Mouse (Mus musculus) telencephalon, adult 2 months (tissue): ENCODE data around the gene Arhgap18.

Experiments
- DNase-seq: peaks from one replicate; pipeline ENCODE4 v3.0.0-alpha.2; 2011; ENCODE audit warnings: low read depth, low spot score

The Arhgap18 gene

DNA sequence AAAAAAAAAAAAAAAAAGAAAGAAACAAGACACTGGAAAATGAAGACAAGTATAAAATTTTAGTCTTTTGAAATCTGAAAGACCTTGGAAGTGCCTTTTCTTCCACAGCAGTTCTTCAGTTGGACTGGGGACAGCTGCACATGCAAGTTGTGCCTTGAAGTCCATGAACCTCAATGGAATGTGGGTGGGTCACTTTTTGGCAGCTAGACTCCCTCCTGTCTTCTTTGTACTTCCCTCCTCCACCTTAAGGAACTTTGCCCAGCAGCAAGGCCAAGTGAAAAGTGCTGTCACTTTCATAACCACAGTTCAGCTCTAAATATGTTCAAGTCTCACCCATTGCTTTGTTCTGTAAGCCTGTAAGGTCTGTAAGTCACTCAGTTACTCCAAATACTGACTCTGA is 23.2 kb downstream of the Arhgap18 start:
- DNase-seq, result no peak

DNA sequence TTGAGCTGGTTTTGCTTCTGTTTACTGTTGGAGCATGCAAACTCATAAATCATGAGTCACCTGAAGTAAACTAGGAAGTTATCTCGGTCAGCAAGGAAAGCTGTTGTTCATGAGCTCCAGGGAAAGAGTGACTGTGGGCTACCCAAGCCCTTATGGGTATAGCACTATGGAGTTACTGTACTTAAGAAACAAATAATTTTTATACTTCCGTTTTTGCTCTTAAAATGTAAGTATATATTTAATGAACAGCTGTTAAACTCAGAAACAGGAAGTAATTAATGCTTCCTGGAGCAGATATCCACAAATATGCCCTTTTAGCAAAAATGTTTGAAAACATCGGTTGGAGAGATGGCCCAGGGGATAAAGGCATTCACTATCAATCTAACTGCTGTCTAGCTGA is 27.4 kb downstream of the Arhgap18 start:
- no peak for DNase-seq

DNA sequence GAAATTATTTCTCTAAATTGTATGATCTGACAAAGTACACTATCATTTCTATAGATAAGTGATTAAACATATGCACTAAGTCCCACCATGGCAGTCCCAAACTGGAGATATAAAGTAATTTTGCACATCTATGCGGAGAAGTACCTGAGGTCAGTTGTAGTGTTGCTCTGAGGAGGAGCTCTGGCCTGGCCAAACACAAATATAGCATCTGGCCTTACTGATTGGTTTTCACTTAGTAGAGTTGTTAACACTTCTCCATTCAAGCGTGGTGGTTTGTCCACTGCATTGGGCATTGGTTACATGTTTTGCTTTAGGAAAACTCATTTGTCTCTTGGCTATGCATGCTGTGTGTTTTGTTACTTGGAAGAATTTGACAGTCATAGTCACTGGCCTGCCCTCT is 36.5 kb downstream of the Arhgap18 start:
- no peak for DNase-seq

DNA sequence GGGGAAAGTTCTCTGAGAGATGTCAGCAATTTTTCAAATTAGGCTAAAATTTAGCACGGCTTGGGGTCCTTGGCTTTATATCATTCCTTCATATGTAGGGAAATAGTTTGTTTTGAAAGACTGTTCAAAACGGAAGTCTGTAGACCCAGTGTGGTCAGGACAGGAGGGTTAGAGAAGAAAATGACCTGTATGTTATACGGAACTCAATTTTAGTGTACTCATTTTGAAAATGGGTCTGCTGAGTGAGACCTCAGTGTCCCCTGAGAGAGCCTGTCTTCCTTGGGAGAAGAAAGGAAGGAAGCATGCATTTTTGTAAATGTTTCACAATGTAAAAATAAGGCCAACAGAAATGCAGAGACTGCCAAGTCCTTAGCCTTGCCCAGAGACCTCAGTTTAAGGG is 38.6 kb downstream of the Arhgap18 start:
- no peak for DNase-seq

DNA sequence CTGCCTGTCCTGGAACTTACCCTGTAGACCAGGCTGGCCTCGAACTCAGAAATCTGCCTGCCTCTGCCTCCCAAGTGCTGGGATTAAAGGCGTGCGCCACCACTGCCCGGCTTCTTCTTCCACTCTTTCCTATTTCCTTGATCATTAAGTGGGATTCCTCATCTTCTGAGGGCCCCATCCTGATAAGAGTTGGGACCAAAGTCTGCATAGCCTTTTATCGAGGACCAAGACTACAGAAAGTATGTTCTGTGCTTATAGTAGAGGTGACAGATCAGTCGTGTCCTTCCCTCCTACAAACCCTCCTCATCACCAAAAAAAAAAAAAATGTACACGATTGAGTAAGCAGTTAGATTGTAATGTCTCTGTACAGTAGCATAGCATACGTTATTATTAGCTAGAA is 39.8 kb downstream of the Arhgap18 start:
- DNase-seq, result no peak

DNA sequence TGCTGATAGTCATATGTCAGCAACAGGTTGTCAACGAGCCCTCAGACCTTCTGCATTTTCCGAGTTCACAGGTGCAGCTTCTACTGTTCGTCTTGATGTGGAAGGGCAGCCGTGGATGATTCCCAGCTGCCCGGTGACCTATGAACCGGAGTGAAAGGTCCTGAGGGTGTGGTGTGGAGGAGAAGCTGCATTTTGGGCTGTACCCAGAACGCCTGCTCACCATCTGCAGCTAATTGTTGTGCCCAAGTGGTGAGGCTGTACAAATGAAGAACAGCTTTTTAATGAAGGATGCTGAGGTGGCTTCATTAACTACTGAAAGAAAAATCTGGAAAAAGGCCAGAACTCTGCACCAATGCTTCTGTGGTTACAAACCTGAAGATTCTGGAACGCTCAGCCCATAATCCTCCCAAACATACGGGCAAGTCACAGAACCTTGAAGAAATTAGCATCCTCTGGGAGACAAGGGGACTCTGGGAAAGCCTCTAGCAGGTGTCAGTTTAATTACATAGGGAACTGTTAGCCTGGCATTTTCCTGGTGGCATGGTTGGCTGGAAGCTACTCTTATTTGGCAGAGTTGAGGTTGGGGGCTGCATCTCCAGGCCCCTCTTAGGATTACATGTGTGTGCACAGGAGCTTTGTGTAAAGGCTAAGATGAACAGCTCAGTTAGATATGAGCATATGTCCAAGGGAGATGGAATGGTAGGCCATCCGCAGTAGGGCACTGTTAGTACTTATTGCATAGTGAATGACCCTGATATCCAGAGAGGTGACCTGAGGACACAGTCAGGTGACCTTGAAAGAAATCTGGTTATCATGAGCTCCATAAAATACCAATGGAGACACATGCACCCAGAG is 43.4 kb downstream of the Arhgap18 start:
- no peak for DNase-seq

DNA sequence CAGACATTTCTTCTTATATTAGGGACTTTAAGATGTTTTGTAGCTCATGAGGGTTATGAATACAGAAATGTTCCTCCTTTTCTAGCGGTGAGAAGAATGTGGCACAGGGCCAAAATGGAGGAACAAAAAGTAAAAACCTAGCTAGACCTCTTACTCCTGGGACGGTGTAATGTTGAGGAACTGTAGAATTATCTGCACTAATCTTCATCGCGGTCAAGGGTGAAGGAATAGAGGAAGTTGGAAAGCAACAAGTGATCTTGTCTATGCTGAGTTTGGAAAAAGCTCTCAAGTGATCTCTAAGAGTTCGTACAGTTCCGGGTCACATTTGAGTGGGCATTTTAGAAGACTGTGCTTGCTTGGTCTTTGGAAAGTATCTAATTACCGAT is 44.1 kb downstream of the Arhgap18 start:
- no peak for DNase-seq

DNA sequence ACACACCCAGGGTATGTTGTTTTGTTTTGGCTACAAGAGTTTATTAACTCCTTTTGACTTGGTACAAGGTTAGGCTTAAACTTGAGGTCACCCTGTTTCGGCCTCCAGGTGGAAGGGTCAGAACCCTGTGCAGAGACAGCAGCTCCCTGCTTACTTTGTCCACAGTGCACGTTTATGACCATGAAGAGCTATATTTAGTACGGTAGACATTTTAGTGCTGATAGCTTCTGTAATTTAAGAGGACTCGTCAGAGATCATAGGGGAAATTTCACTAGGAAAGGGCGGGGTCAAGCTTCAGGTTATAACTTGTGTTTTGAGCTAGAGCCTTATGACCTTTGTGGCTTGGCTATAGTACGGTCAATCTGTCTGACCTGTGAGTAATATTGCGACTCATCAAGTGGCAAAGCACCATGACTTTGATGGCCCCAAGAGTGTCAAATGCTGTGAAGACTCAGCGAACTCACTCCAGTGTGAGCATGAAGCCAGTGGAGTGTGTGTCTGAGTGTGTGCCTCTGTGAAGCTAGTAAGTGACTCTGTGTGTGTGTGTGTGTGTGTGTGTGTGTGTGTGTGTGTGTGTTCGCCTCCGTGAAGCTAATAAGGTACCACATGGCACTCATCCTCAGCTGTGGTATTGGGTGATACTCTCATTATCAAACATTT is 45.7 kb downstream of the Arhgap18 start:
- DNase-seq, result no peak

DNA sequence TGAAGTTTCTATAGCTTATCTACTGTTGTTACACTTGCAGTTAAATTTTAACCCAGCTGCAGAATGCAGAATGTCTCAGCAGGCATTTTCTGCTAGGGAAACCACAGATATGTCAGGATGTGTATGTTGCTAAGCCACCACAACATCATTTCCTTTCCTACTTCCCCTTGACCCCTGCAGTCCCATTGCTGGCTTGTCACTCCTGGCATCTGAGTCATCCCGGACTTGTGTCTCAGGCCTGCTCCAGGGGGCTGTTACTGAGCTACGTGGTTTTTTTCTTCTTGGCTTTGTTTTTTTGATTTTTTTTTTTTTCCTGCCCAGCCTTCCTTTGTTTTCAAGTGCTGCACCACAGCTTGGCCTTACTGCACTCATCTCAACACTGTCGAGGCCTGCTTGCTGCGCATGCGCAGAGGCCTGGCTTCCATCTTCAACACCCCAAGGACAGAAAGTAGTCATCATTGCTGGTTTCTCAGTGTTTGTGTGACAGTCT is 46.4 kb downstream of the Arhgap18 start:
- DNase-seq, result no peak

DNA sequence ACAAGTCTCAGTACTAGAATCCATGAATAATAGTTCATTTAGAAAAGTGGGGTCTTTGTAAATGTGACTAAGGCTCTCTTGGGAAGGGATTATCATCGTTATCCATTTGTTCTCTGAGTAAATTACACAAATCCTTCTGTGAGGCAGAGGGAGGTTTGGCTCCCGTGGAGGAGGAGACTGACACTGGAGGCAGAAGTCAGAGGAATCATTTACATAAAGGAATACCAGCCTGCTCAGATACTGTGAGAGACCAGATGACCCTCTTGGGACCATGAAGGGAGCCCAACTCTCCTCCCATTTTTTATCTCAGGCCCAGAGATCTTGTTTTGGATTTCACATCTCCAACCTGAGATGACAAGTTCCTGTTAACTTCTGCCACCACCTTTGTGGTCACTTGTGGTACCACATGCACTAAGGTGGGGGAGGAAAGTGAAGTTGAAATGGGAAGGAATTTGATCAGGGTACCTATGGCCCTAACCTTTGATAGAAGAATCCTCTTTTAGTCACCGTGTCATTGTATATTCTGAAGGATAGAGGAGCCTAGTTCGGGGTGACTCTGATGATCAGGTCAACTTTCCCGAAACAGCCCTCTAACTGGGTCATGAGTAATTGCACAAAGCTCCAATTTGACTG is 51.2 kb downstream of the Arhgap18 start:
- no peak for DNase-seq

DNA sequence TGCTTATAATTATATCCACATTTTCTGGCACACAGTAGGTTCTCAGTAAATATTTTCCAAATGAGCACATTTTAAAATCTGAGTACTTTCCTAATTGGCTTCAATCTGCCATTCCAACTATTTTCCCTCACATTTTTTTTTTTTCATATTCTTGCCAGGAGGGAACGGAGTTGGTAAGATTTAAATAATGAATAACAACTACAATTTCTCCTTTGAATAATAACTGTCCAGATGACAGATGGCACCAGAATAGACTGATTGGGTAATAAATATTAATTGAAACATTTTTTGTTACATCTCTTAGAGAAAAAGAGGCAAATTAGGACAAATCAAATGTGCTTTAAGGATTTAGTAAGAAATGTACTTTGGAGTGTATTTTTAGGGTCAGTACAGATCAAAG is 51.8 kb downstream of the Arhgap18 start:
- DNase-seq, result no peak

DNA sequence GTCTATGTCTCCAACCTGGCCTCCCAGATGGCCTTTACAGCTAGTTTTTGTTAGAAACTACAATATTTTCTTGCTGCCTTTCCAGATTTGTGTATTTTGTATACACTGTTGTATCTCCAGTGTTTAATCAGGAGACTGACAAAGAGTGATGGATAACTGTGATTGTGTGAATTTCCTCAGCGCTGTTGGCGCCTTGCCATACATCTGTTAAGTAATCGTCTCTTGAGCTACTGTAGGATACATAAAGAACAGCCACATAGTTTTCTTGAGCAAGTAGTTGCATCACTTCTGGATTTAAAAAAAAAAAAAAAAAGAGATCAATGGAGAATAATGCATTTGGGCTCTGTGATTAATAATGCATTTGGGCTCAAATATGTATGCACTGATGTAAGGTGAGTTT is 52.9 kb downstream of the Arhgap18 start:
- no peak for DNase-seq

DNA sequence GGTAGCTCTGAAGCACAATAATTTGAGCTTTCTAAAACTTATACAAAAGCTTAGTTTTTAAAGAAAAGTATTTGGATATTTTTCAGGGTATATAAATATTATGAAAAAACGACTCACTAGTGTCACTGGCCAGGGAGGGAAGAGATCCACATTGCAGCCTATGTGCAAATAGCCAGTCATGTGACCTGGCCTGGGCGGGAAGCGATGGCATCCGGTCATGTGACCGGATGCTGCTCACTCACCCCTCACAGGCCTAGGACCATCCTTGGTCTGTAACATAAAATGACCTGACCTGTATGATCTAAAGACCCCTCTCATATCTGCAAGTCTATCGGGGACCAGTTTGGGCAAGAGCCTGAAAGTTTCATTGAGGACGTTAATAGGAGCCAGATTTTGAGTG is 56.8 kb downstream of the Arhgap18 start:
- DNase-seq, result no peak

DNA sequence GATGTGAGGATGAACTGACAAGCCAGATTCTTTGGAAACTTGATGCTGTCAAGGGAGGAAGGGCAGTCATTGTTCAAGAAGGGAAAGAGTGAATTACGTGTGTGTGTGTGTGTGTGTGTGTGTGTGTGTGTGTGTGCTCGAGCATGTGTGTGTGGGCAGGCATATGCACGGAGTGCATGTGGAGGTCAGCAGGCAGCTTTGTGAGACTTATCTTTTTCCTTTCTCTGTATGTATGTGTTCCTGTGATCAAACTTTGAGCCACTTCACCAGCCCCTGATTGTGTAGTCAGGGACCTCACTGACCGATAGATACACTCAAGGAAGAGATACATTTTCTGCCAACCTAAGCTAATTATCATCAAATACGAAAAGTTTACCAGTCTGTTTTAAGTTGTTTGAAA is 57.6 kb downstream of the Arhgap18 start:
- no peak for DNase-seq

DNA sequence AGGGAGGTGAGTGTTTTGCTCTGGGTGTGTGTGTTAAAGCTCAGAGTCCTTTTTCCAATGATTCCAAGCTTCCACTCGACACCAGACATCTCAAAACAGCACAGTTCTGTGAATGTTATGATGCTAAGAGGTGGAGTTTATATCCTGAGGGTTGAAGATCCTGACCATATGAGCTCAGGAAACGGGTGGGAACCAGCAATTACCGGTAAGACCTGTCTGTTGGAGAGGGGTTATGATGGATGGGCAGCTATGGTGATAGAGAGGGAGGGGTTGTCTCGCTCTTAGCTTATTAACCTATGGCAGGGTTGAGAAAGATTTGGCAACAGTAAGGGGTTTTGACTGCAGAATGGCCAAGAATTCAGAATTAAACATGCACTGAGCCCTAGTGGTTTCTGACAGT is 58.1 kb downstream of the Arhgap18 start:
- no peak for DNase-seq

DNA sequence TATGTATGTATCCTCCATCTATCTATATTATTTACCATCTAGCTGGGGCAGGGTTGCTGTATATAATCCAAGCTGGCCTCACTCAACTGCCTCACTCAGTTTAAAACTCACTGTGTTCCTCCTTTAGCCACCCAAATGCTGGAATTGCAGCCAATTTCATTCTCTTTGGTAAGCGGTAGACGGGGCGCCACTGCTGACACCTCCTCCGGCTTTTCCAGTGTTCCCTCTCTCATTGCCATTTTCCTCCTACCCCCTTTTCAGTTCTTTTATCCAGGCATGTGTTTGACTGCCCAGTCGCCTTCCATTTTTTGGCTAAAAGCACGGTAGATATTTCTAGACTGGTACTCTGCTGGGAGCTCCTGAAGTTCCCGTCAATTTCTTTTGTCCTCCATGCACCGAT is 62.4 kb downstream of the Arhgap18 start:
- peak; percentile 57 for DNase-seq

DNA sequence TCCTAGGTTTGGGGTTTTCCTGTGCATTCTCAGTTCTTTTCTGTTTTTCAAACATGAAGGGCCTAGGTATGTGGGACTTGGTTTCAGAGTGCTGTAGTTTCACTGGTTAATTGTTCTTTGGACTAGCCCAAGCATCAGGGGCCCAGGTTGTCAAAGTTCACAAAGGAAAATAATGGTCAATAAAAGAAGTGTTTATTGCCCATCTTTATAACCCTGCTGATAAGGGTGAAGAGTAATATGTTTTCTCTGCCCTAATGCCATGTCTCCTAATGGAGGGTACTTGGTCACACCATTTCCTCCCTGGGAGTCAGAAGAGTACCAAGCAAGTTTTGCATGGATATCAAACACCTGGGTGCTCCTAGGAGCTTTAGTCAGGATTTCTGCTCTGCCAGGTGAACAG is 67.1 kb downstream of the Arhgap18 start:
- no peak for DNase-seq

DNA sequence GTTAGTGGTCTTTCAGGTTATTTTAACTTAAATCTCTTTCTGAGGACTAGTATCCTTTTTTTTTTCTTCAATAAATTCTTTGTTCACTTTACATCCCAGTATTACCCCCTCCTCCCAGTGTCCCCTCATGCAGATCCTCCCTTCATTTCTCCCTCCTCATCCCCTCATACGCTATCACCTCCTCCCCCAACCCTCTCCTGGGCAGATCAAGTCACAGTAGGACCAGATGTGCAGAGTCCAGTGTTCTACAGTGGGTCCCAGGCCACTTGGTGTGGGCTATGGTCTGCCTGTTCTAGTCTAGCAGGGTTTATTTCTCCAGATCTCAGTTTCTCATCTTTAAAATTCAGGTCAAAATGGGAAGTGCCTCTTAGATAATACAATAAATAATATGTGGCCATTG is 67.7 kb downstream of the Arhgap18 start:
- no peak for DNase-seq

DNA sequence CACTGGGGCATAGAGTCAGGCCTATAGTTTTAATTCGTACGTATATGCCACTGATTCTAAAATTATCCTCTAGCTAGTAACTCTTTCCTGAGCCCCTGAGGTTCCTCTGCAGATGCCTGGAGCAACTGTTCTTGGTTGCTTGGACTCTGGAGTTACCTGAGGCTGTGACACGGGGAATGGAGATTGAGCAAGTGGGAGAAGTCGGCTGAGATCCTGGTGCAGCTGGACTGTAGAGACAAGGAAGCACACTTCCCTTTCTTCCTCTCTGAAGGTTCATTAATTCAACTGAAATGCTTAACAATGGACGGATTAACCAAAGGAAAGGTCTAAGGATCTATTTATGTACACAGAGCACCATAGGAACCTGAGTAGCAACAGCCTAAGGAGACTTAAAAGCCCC is 70.8 kb downstream of the Arhgap18 start:
- DNase-seq, result no peak

DNA sequence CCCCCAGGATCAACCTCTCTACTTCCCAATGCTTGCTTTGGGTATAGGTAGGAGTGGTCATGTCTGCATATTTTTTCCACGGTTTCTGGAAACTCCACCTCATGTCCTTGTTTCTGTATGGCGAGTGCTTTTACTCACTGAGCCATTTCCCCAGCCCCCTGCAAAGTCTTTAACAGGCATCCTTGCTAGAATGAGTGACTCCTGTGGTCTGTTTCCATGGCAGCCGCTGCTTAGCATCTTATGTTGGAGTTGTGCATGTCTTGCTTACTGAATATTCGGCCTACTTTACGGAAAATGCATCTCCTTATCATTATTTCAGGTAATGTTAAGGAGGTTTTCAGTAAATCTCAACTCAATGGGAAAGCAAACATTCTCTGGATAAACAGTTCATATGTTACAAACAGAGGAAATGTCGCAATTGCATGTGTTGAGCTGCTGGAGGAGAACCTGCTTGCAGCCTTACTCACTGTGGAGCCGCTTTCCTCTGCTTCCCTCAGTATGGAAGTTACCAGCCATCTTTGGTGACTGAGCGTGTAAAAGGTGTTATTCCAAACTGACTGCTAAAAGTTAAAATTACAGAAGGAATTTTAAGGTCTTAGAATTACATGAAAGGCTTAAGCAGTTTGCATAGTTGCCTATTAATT is 72.1 kb downstream of the Arhgap18 start:
- peak; percentile 42 for DNase-seq

DNA sequence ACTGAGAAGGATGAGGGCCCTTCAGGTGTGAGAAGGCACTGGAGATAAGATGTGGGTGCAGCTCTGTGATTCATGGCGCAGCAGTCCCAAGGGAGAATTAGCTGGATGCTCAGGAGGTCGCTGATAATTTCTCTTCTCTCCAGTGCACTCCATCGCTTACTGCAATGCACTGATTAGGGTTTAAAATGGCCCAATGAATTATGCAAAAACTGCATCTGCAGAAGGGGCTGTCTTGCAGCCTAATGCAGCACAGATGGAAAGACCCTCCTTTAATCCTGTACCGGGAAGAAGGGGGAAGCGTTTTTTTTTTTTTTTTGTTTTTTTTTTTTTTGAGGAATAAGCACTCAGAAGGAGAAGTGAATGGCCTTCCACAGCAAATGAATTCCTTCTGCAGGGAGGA is 74.1 kb downstream of the Arhgap18 start:
- no peak for DNase-seq

DNA sequence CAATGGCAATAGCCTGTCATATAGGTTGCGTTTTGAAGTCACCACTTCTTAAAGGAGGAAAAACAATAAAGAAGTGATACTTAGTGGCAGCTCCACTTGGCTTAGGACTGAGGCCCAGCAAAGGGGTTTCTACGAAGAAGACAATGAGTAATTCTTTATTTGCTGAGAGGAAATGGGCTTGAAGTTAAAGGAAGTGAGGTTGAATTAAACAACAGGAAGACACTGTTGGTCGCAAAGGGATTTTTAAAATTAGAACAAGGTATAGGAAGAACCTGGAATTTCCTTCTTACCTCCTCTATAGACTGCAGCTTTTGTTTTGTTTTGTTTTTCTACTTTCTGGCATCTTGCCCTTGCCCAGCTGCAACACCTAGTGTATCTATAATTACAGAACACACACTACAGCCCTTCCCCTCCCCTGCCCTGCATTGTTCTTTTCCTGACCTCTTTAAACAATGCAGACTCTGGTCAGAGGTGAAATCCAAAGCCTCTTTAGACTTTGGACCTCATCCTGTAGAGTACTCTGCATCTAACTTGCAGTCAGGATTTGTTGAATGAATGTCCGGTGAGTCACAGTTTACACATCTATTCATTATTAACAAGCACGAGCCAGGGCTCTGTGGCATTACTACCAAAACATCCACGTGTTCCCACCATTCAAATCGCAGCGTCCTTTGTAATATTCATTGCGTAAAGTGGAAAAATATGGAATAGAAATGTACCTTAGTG is 75.4 kb downstream of the Arhgap18 start:
- no peak for DNase-seq
